8 mouse cellular contexts compared by ENCODE assay signal in the genomic region with DNA sequence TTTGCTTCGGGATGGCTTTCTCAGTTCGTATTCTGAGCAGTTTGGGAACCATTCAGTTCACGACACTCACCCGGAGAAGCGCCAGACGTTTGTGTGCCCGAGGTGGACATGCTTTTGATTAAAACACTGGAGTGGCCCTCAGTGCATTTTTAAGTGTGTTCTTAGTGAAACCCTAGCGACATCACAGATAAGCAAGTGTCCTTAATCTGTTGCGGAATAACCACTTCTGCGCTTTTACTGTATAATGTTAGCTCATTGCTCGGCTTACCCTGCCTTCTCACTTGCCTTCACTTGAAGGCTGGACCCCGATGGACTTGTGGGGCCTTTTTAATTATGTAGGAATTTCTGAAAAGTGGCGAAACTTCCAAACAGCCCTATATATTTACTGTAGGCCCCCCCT. TPM values are rescaled to one million over a fixed set of nuclear protein-coding genes. Genes with fewer than 3 reads are reported as not detected.
DNase-seq lines count a peak whose midpoint lies in the region; ATAC-seq and TF ChIP-seq lines count a peak whose summit lies in the region.

No protein-coding gene starts in this region.

- intact Hi-C loops in heart, postnatal 25 days (cut with DNase I) = loop anchor here (5.0 kb wide), 1 partner anchor 69 kb away; no protein-coding TSS in a partner anchor

- peak overlapping the region; percentile 79 for H3K4me3 ChIP-seq in heart, embryonic 12.5 days
- peak overlapping the region; percentile 90 for H3K4me3 ChIP-seq in ES-Bruce4 (ENCODE audit: low read depth, low read length)

- no peaks in the 10 kb centered on the region for H3K9me3 ChIP-seq in heart, embryonic 12.5 days (replicated peaks)
- no peaks in the 10 kb centered on the region for H3K9me3 ChIP-seq in ES-Bruce4 (replicated peaks; ENCODE audit: control insufficient read depth, insufficient read depth, low read length, poor library complexity, severe bottlenecking)

- DNase-seq in heart, postnatal 25 days (ENCODE audit: low spot score) = no peak
- no peak for DNase-seq in layer of hippocampus, adult 9-11 months
- no peak for DNase-seq in B cell, adult 2 months
- DNase-seq in layer of hippocampus, postnatal 25 days (ENCODE audit: extremely low spot score in 1 of 2, low spot score in 1 of 2) = no peak

- H3K27me3 ChIP-seq in heart, embryonic 12.5 days (replicated peaks) = no peaks in the 10 kb centered on the region
- H3K27me3 ChIP-seq in ES-Bruce4 (ENCODE audit: control insufficient read depth, insufficient read depth, low read length, poor library complexity, severe bottlenecking) = no peaks in the 10 kb centered on the region

- ATAC-seq in heart, embryonic 12.5 days (ENCODE audit: insufficient number of reproducible peaks, low FRiP score) = no peak
- ATAC-seq in granulocyte monocyte progenitor cell, adult 5-6 weeks (replicated peaks; ENCODE audit: poor library complexity, severe bottlenecking) = peak; percentile 0; the same call in 1 of the 2 replicates
- ATAC-seq in megakaryocyte, adult 5-6 weeks (ENCODE audit: poor library complexity, severe bottlenecking) = peak; percentile 2; the same call in 1 of the 2 replicates

- 5% methylated on average over 13 of the region's 13 CpGs for WGBS in heart, embryonic 12.5 days

- H3K4me2 ChIP-seq in heart, embryonic 12.5 days = peak overlapping the region; percentile 84

- H3K9ac ChIP-seq in heart, embryonic 12.5 days = peak overlapping the region; percentile 85
- H3K9ac ChIP-seq in ES-Bruce4 (ENCODE audit: low read depth, poor library complexity, severe bottlenecking) = peak overlapping the region; percentile 93

- TF ChIP-seq POLR2A in ES-Bruce4 (IDR thresholded peaks at IDR 0.05; ENCODE audit: insufficient read depth, low read length) = no peak

- peaks cover 58% of the 10 kb centered on the region for H3K36me3 ChIP-seq in heart, embryonic 12.5 days
- H3K36me3 ChIP-seq in ES-Bruce4 (ENCODE audit: control insufficient read depth, insufficient read depth, low read length, poor library complexity, severe bottlenecking) = peaks cover 51% of the 10 kb centered on the region

- peak overlapping the region; percentile 69 for H3K27ac ChIP-seq in heart, embryonic 12.5 days (ENCODE audit: poor library complexity, severe bottlenecking)
- H3K27ac ChIP-seq in ES-Bruce4 (ENCODE audit: insufficient read depth, low read length) = no peak overlapping the region

- no peak for TF ChIP-seq EP300 in ES-Bruce4 (IDR thresholded peaks at IDR 0.05; ENCODE audit: insufficient read depth, low read depth, low read length)

- peaks cover 8% of the 10 kb centered on the region for H3K4me1 ChIP-seq in heart, embryonic 12.5 days (replicated peaks)
- H3K4me1 ChIP-seq in ES-Bruce4 (ENCODE audit: control insufficient read depth, insufficient read depth, low read length) = no peaks in the 10 kb centered on the region

- no peak for TF ChIP-seq CTCF in ES-Bruce4 (IDR thresholded peaks at IDR 0.05; ENCODE audit: low read depth, low read length)

RNA-seq across cellular contexts. Expression of gene Prmt7, which starts 0.7 kb away (rescaled TPM):
- polyA plus RNA-seq in heart, embryonic 12.5 days (2016; fragmentation: Nextera tagmentation; extraction: Ambion mirVana) = 35.5 and 38.2 TPM in 2 replicates
- 10 to 100 TPM; 23.1 to 25.8 TPM for total RNA-seq in heart, postnatal 25 days (2021)
- 88.7 and 107 TPM in 2 replicates for polyA plus RNA-seq in ES-Bruce4 (2011; ENCODE audit: insufficient read depth, insufficient read length, low read depth, missing spikeins)
- 22.9 and 31.2 TPM in 2 replicates for total RNA-seq in granulocyte monocyte progenitor cell, adult 5-6 weeks (2014; fragmentation: Nextera tagmentation)
- total RNA-seq in granulocyte monocyte progenitor cell, adult 5-6 weeks (2017) = 46.4 and 66.3 TPM in 2 replicates
- total RNA-seq in megakaryocyte, adult 5-6 weeks (2015) = 2.7 and 3.7 TPM in 2 replicates
- 10.3 and 11.6 TPM in 2 replicates for total RNA-seq in megakaryocyte, adult 5-6 weeks (2017)
- 10 to 100 TPM; 33.1 to 34.2 TPM for total RNA-seq in layer of hippocampus, postnatal 25 days (2021)

RNA-seq across cellular contexts. Expression of gene Slc7a6os, which starts 0.7 kb away (rescaled TPM):
- polyA plus RNA-seq in heart, embryonic 12.5 days (2016; fragmentation: Nextera tagmentation; extraction: Ambion mirVana) = 22.6 and 22.9 TPM in 2 replicates
- 10 to 100 TPM in 1 of 2 experiments, 1 to 10 TPM in 1; 9.6 to 10.9 TPM for total RNA-seq in heart, postnatal 25 days (2021)
- polyA plus RNA-seq in ES-Bruce4 (2011; ENCODE audit: insufficient read depth, insufficient read length, low read depth, missing spikeins) = 45.1 and 50.3 TPM in 2 replicates
- total RNA-seq in granulocyte monocyte progenitor cell, adult 5-6 weeks (2014; fragmentation: Nextera tagmentation) = 35.9 and 45.8 TPM in 2 replicates
- total RNA-seq in granulocyte monocyte progenitor cell, adult 5-6 weeks (2017) = 36.2 and 37.2 TPM in 2 replicates
- 34.1 and 36.0 TPM in 2 replicates for total RNA-seq in megakaryocyte, adult 5-6 weeks (2015)
- 24.8 and 34.4 TPM in 2 replicates for total RNA-seq in megakaryocyte, adult 5-6 weeks (2017)
- total RNA-seq in layer of hippocampus, postnatal 25 days (2021) = 10 to 100 TPM; 24.6 to 27.4 TPM

RNA-seq across cellular contexts. Expression of gene Slc7a6, which starts 42.8 kb away (rescaled TPM):
- polyA plus RNA-seq in heart, embryonic 12.5 days (2016; fragmentation: Nextera tagmentation; extraction: Ambion mirVana) = 35.4 and 36.5 TPM in 2 replicates
- 10 to 100 TPM; 12.0 to 12.2 TPM for total RNA-seq in heart, postnatal 25 days (2021)
- 75.7 and 82.1 TPM in 2 replicates for polyA plus RNA-seq in ES-Bruce4 (2011; ENCODE audit: insufficient read depth, insufficient read length, low read depth, missing spikeins)
- total RNA-seq in granulocyte monocyte progenitor cell, adult 5-6 weeks (2014; fragmentation: Nextera tagmentation) = 29.6 and 30.3 TPM in 2 replicates
- total RNA-seq in granulocyte monocyte progenitor cell, adult 5-6 weeks (2017) = 21.9 and 31.5 TPM in 2 replicates
- total RNA-seq in megakaryocyte, adult 5-6 weeks (2015) = 9.7 and 10.3 TPM in 2 replicates
- total RNA-seq in megakaryocyte, adult 5-6 weeks (2017) = 7.6 and 9.4 TPM in 2 replicates
- total RNA-seq in layer of hippocampus, postnatal 25 days (2021) = 10 to 100 TPM; 19.8 to 24.9 TPM
